Mouse (Mus musculus) adrenal gland (tissue): ENCODE results near the gene Mybphl.

ENCODE experiments used
- intact Hi-C: fragments of 180-260 bp; cut with DNase I; formaldehyde crosslinking; loops from one replicate; pipeline ENCODE4 v1.15.1; 2025

The Mybphl gene

GRCm38 (mm10) chr3:108372274-108372673 lies 7.6 kb downstream of the Mybphl start:
- intact Hi-C loops, result no loop called here

GRCm38 (mm10) chr3:108372691-108373090 lies 8.0 kb downstream of the Mybphl start:
- intact Hi-C loops, result no loop called here

- intact Hi-C loops, result no loop called here
Measured at GRCm38 (mm10) chr3:108378875-108379663, 14.4 kb downstream of the Mybphl start.

GRCm38 (mm10) chr3:108380695-108381094 lies 16.0 kb downstream of the Mybphl start:
- intact Hi-C loops, result loop anchor here (10.0 kb wide), 1 partner anchor 216 kb away; no protein-coding TSS in a partner anchor

GRCm38 (mm10) chr3:108381945-108382875 lies 17.5 kb downstream of the Mybphl start:
- intact Hi-C loops, result loop anchor here (10.0 kb wide), 1 partner anchor 217 kb away; no protein-coding TSS in a partner anchor

- intact Hi-C loops, result loop anchor here (10.0 kb wide), 1 partner anchor 219 kb away; no protein-coding TSS in a partner anchor
Measured at GRCm38 (mm10) chr3:108383485-108384354, 19.0 kb downstream of the Mybphl start, which contains the start of gene Psrc1. Psrc1 (plus strand) TSS chr3:108383839.

- intact Hi-C loops, result loop anchor here (10.0 kb wide), 1 partner anchor 220 kb away; no protein-coding TSS in a partner anchor
Measured at GRCm38 (mm10) chr3:108384425-108384824, 19.7 kb downstream of the Mybphl start.

- intact Hi-C loops, result loop anchor here (10.0 kb wide), 1 partner anchor 221 kb away; no protein-coding TSS in a partner anchor
Measured at GRCm38 (mm10) chr3:108386186-108386585, 21.5 kb downstream of the Mybphl start.

GRCm38 (mm10) chr3:108389111-108389545 lies 24.4 kb downstream of the Mybphl start:
- intact Hi-C loops, result loop anchor here (2.0 to 10.0 kb wide), 2 partner anchors 108 to 224 kb away; no protein-coding TSS in a partner anchor

GRCm38 (mm10) chr3:108392299-108392698 lies 27.6 kb downstream of the Mybphl start:
- intact Hi-C loops, result no loop called here

GRCm38 (mm10) chr3:108392793-108393192 lies 28.1 kb downstream of the Mybphl start:
- intact Hi-C loops, result no loop called here

- intact Hi-C loops, result no loop called here
Measured at GRCm38 (mm10) chr3:108398281-108398680, 33.6 kb downstream of the Mybphl start.

GRCm38 (mm10) chr3:108400442-108400841 lies 35.7 kb downstream of the Mybphl start:
- intact Hi-C loops, result loop anchor here (2.0 to 10.0 kb wide), 3 partner anchors 42 to 234 kb away; partner anchors contain the start of gene Tmem167b

GRCm38 (mm10) chr3:108401692-108402527 lies 37.2 kb downstream of the Mybphl start:
- intact Hi-C loops, result loop anchor here (2.0 to 10.0 kb wide), 3 partner anchors 40 to 233 kb away; partner anchors contain the start of gene Tmem167b

- intact Hi-C loops, result loop anchor here (5.0 to 10.0 kb wide), 2 partner anchors 40 to 232 kb away; no protein-coding TSS in a partner anchor
Measured at GRCm38 (mm10) chr3:108402528-108402920, 37.8 kb downstream of the Mybphl start.

- intact Hi-C loops, result loop anchor here (10.0 kb wide), 1 partner anchor 229 kb away; no protein-coding TSS in a partner anchor
Measured at GRCm38 (mm10) chr3:108405536-108406305, 41.0 kb downstream of the Mybphl start.

- intact Hi-C loops, result loop anchor here (10.0 kb wide), 1 partner anchor 228 kb away; no protein-coding TSS in a partner anchor
Measured at GRCm38 (mm10) chr3:108406306-108406885, 41.7 kb downstream of the Mybphl start.

- intact Hi-C loops, result loop anchor here (10.0 kb wide), 1 partner anchor 226 kb away; no protein-coding TSS in a partner anchor
Measured at GRCm38 (mm10) chr3:108408517-108409008, 43.9 kb downstream of the Mybphl start.
